Mouse (Mus musculus): Measurements from ENCODE around the gene Fgfr2.

The Fgfr2 gene

GRCm38 (mm10) chr7:133007343-133007742, 115.8 kb downstream of the Fgfr2 start:
- DNase-seq (ENCODE audit: low spot score) = peak; percentile 53

GRCm38 (mm10) chr7:133005772-133006171, 117.4 kb downstream of the Fgfr2 start:
- peak; percentile 23 for DNase-seq (ENCODE audit: low spot score)

- DNase-seq (ENCODE audit: low spot score) = peak; percentile 70
Measured at GRCm38 (mm10) chr7:133003421-133003820, 119.7 kb downstream of the Fgfr2 start.

GRCm38 (mm10) chr7:133002271-133002670, 120.9 kb downstream of the Fgfr2 start:
- DNase-seq (ENCODE audit: low spot score) = no peak

- no peak for DNase-seq (ENCODE audit: low spot score)
Measured at GRCm38 (mm10) chr7:133001388-133001787, 121.8 kb downstream of the Fgfr2 start.

- no peak for DNase-seq (ENCODE audit: low spot score)
Measured at GRCm38 (mm10) chr7:132999061-132999460, 124.1 kb downstream of the Fgfr2 start.

- DNase-seq (ENCODE audit: low spot score) = no peak
Measured at GRCm38 (mm10) chr7:132998639-132999038, 124.5 kb downstream of the Fgfr2 start.

GRCm38 (mm10) chr7:132996391-132996790, 126.8 kb downstream of the Fgfr2 start:
- no peak for DNase-seq (ENCODE audit: low spot score)

GRCm38 (mm10) chr7:132994628-132995191, 128.4 kb downstream of the Fgfr2 start:
- no peak for DNase-seq (ENCODE audit: low spot score)

GRCm38 (mm10) chr7:132994120-132994519, 129.0 kb downstream of the Fgfr2 start:
- DNase-seq (ENCODE audit: low spot score) = no peak

GRCm38 (mm10) chr7:132992967-132993615, 130.1 kb downstream of the Fgfr2 start:
- DNase-seq (ENCODE audit: low spot score) = no peak

- DNase-seq (ENCODE audit: low spot score) = no peak
Measured at GRCm38 (mm10) chr7:132991240-132991900, 131.8 kb downstream of the Fgfr2 start.

GRCm38 (mm10) chr7:132989839-132990238, 133.3 kb downstream of the Fgfr2 start:
- no peak for DNase-seq (ENCODE audit: low spot score)

- no peak for DNase-seq (ENCODE audit: low spot score)
Measured at GRCm38 (mm10) chr7:132982639-132983038, 140.5 kb downstream of the Fgfr2 start.

GRCm38 (mm10) chr7:132977981-132978380, 145.2 kb downstream of the Fgfr2 start:
- no peak for DNase-seq (ENCODE audit: low spot score)

- no peak for DNase-seq (ENCODE audit: low spot score)
Measured at GRCm38 (mm10) chr7:132976079-132976478, 147.1 kb downstream of the Fgfr2 start.

- DNase-seq (ENCODE audit: low spot score) = no peak
Measured at GRCm38 (mm10) chr7:132972079-132972478, 151.1 kb downstream of the Fgfr2 start.

GRCm38 (mm10) chr7:132965707-132966106, 157.4 kb downstream of the Fgfr2 start:
- no peak for DNase-seq (ENCODE audit: low spot score)

GRCm38 (mm10) chr7:132964395-132964794, 158.8 kb downstream of the Fgfr2 start:
- DNase-seq (ENCODE audit: low spot score) = no peak

GRCm38 (mm10) chr7:132950613-132951012, 172.5 kb downstream of the Fgfr2 start:
- no peak for DNase-seq (ENCODE audit: low spot score)

- DNase-seq (ENCODE audit: low spot score) = no peak
Measured at GRCm38 (mm10) chr7:132949968-132950367, 173.2 kb downstream of the Fgfr2 start.

- no peak for DNase-seq (ENCODE audit: low spot score)
Measured at GRCm38 (mm10) chr7:132940569-132940968, 182.6 kb downstream of the Fgfr2 start.

- DNase-seq (ENCODE audit: low spot score) = no peak
Measured at GRCm38 (mm10) chr7:132939118-132939517, 184.0 kb downstream of the Fgfr2 start.
